Mouse (Mus musculus) splenic B cell, adult 2 months (primary cell): Measurements from ENCODE around the gene Sec24a.

Experiments used
- DNase-seq: peaks from one replicate; pipeline ENCODE4 v3.0.0-alpha.2; 2011; ENCODE audit warnings: low read depth, low spot score
- H3K27me3 ChIP-seq: 2 replicates; pipeline ENCODE4 v1.6.1; 2012; ENCODE audit warnings: mild to moderate bottlenecking, low read length, moderate library complexity, mixed read lengths; ENCODE audit not compliant: control insufficient read depth, poor library complexity, insufficient read depth, severe bottlenecking
- H3K36me3 ChIP-seq: 2 replicates; pipeline ENCODE4 v1.6.1; 2012; ENCODE audit warnings: mild to moderate bottlenecking, low read length, moderate library complexity, mixed read lengths; ENCODE audit not compliant: control insufficient read depth, poor library complexity, insufficient read depth, severe bottlenecking

Sec24a gene

GRCm38 (mm10) chr11:51653736-51654135 lies 109.7 kb downstream of the Sec24a start:
- DNase-seq, result no peak
- peaks cover 2% of the 10 kb centered on the region; the same call in 1 of the 2 replicates for H3K36me3 ChIP-seq

DNA sequence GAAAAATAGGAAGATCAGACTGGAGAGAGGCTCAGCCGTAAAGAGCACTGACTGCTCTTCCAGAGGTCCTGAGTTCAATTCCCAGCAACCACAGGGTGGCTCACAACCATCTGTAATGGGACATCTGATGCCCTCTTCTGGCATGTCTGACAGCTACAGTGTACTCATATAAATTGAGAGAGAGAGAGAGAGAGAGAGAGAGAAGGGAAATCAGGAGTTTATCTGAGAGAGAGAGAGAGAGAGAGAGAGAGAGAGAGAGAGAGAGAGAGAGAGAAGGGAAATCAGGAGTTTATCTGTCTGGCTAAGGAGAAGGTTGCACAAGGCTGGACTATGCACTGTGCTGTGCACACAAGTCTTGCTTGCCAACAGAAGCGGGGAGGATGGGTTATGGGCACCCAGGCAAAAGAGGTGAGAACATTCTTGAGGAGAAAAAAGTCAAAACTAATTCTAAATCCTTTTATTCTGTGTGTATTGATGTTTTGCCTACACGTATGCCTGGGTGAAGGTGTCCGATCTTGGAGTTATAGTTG lies 110.5 kb downstream of the Sec24a start:
- Histone ChIP-seq H3K27me3 (no peaks in the 10 kb centered on the region), H3K36me3 (peaks cover 2% of the 10 kb centered on the region; the same call in 1 of the 2 replicates)
- DNase-seq, result no peak

More at GRCm38 (mm10) chr11:51653736-51654135, 109.7 kb downstream of the Sec24a start:
- no peaks in the 10 kb centered on the region for H3K27me3 ChIP-seq

DNA sequence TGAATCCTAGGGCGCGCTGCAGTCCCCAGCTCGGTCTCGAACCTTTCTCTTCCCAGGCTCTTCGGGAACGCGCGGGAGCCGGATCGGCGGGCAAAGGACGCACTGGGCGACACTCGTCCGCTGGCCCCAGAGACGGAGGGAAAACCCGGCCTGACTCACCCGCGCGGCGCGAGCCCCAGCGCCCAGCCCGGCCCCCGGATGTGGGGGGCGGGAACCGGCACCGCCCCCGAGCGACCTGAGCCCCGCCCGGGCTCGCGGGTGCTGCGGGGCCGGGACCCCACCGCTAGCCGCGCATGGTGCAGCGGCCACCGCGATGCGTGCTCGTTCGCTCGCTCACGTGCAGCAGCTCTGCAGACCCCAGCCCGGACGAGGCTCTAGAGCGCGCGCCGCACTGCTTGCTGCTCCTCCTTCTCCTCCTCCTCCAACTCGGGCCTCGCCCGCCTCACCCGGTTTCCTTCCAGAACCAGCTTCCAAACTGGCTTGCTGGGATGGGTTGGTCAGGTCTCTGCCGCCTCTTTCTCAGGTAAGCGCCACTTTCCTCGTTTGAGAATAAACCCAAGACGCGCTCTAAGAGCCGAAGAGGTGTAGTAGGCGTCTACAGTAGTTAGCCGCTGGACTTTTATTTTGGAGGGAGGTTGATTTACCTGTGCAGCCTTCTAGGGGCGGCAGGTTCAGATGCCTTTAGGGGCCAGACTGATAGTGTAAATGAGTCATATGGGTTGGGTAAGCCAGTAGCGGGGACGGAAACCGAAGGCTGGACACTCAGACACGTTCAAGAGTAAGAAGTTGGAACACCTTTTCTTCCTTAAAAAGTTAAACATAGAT lies 112.5 kb downstream of the Sec24a start, which contains the start of the genes N4bp3 and D930048N14Rik:
Gene N4bp3 (minus strand): TSS at position 152 of the 825 bp plus-strand sequence.
Gene D930048N14Rik (plus strand): TSS at position 264 of the 825 bp plus-strand sequence.
- Histone ChIP-seq H3K27me3 (no peaks in the 10 kb centered on the region), H3K36me3 (peaks cover 2% of the 10 kb centered on the region; the same call in 1 of the 2 replicates)
- DNase-seq, result peak; percentile 72

- DNase-seq, result no peak
Measured at GRCm38 (mm10) chr11:51650261-51650660, 113.2 kb downstream of the Sec24a start.

DNA sequence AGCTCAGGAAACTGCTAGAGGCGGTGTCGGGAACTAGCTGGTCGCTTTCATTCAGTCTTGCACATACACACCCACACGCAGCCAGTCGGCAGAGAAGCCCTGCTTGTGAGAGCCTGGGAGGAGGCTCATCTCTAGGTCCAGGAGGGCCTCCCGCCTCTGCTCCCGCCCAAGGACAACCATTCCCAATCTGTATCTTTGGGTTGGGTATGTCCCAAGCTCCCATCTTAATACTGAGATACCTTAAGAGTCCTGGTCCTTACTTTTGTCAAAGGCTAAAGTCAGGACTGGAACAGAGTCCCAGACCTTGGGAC lies 113.6 kb downstream of the Sec24a start:
- Histone ChIP-seq H3K36me3 (no peaks in the 10 kb centered on the region; the same call in 1 of the 2 replicates), H3K27me3 (no peaks in the 10 kb centered on the region)
- peak; percentile 44 for DNase-seq

More at GRCm38 (mm10) chr11:51650261-51650660, 113.2 kb downstream of the Sec24a start:
- Histone ChIP-seq H3K27me3 (no peaks in the 10 kb centered on the region), H3K36me3 (no peaks in the 10 kb centered on the region; the same call in 1 of the 2 replicates)

- H3K36me3 ChIP-seq, result no peaks in the 10 kb centered on the region; the same call in 1 of the 2 replicates
- no peaks in the 10 kb centered on the region for H3K27me3 ChIP-seq
- no peak for DNase-seq
Measured at GRCm38 (mm10) chr11:51649111-51649888, 114.1 kb downstream of the Sec24a start.

DNA sequence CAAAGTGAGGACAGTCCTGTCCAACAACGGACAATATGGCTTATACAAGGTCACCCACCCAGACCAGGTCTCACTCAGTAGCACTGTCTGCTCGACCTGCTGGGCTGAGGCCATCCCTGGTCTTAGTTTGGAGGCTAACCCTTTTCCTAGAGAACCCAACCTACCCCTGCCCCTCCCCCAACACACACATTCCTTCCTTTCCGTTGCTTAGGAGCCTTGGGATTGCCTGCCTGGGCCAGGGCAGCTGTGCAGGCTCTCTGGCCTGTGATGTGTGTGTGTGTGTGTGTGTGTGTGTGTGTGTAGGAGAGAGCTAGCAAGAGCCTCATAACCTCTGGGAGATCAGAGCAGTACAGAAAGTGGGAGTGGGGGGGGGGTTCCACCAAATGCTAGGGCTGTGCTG lies 114.9 kb downstream of the Sec24a start:
- DNase-seq, result no peak
- H3K27me3 ChIP-seq, result no peaks in the 10 kb centered on the region
- no peaks in the 10 kb centered on the region; the same call in 1 of the 2 replicates for H3K36me3 ChIP-seq

GRCm38 (mm10) chr11:51646751-51647667 lies 116.4 kb downstream of the Sec24a start:
- Histone ChIP-seq H3K36me3 (no peaks in the 10 kb centered on the region; the same call in 1 of the 2 replicates), H3K27me3 (no peaks in the 10 kb centered on the region)
- DNase-seq, result peak; percentile 55

GRCm38 (mm10) chr11:51646245-51646644 lies 117.2 kb downstream of the Sec24a start:
- Histone ChIP-seq H3K36me3 (no peaks in the 10 kb centered on the region; the same call in 1 of the 2 replicates), H3K27me3 (no peaks in the 10 kb centered on the region)
- no peak for DNase-seq

DNA sequence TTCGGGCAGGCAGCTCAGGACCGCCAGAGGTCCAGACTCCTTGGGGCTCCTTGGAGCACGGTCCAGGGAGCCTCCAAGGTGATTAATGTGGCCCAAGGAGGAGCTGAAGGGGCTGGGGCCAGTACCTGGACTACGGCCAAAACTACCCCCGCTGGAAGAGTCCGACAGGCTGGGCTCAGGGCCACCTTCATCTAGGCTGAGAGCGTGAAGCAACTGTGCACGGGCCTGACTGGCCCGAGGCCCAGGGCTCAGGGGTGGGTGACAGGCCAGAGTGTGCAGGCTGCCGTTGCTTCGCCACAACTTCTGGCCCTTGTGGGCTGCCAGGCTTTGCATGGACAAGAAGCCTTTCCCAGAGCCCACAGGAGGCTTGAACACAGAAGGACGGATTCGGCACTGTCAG lies 118.1 kb downstream of the Sec24a start:
- no peaks in the 10 kb centered on the region; the same call in 1 of the 2 replicates for H3K36me3 ChIP-seq
- DNase-seq, result no peak
- H3K27me3 ChIP-seq, result no peaks in the 10 kb centered on the region

GRCm38 (mm10) chr11:51644217-51644616 lies 119.2 kb downstream of the Sec24a start:
- Histone ChIP-seq H3K36me3 (no peaks in the 10 kb centered on the region; the same call in 1 of the 2 replicates), H3K27me3 (no peaks in the 10 kb centered on the region)
- DNase-seq, result peak; percentile 91

- H3K27me3 ChIP-seq, result no peaks in the 10 kb centered on the region
- no peak for DNase-seq
- H3K36me3 ChIP-seq, result no peaks in the 10 kb centered on the region; the same call in 1 of the 2 replicates
Measured at GRCm38 (mm10) chr11:51643761-51644160, 119.7 kb downstream of the Sec24a start.

- Histone ChIP-seq H3K36me3 (no peaks in the 10 kb centered on the region; the same call in 1 of the 2 replicates), H3K27me3 (no peaks in the 10 kb centered on the region)
- no peak for DNase-seq
Measured at GRCm38 (mm10) chr11:51643202-51643601, 120.2 kb downstream of the Sec24a start.
